Mouse (Mus musculus) bone marrow, adult 2 months (tissue): Measurements from ENCODE around the gene Fam76a. TPM values are rescaled to one million over a fixed set of nuclear protein-coding genes. Genes with fewer than 3 reads are reported as not detected.
"Not testable (repeated sequence)": the region's sequence is repeated elsewhere in the genome, so short reads cannot be mapped to it uniquely, and the experiment has no call there.

Source experiments
- H3K27ac ChIP-seq: fragments of 200-500 bp; 2 replicates; pipeline ENCODE4 v1.5.1; 2012; ENCODE audit warnings: low read depth, mild to moderate bottlenecking, control low read depth, inconsistent platforms, low read length; ENCODE audit not compliant: control insufficient read depth, poor library complexity, insufficient read depth
- H3K4me1 ChIP-seq: fragments of 200-500 bp; 2 replicates; pipeline ENCODE4 v1.6.1; 2011; ENCODE audit warnings: low read length; ENCODE audit not compliant: control insufficient read depth, insufficient read depth
- H3K4me3 ChIP-seq: fragments of 200-500 bp; replicated peaks from 2 replicates; pipeline ENCODE3; 2011; ENCODE audit warnings: mild to moderate bottlenecking, low read depth, low read length, control low read depth; ENCODE audit not compliant: control insufficient read depth
- CTCF ChIP-seq: fragments of 200-500 bp; IDR thresholded peaks from 2 replicates; pipeline ENCODE4 v1.5.1; 2011; ENCODE audit warnings: low read length, control low read depth; ENCODE audit not compliant: control insufficient read depth, insufficient read depth
- POLR2A ChIP-seq: fragments of 200-500 bp; IDR thresholded peaks from 2 replicates; pipeline ENCODE4 v1.6.1; 2011; ENCODE audit warnings: low read depth, mild to moderate bottlenecking, control low read depth, low read length, borderline replicate concordance; ENCODE audit not compliant: control insufficient read depth
- WGBS: fragments of 180-500 bp; shearing (Covaris S2); methylation state at CpG from one replicate; pipeline ENCODE4 v1.1.7; 2018; 5-methylcytosine and 5-hydroxymethylcytosine counted together
- polyA plus RNA-seq: library from polyadenylated mRNA; stranded (reverse); fragments of >200 nt; gene quantifications from 2 replicates; pipeline ENCODE4 v1.2.4, GENCODE M21; 2011; ENCODE audit warnings: low replicate concordance; ENCODE audit not compliant: missing spikeins, insufficient read depth, insufficient read length

The Fam76a gene
- polyA plus RNA-seq, 1 experiment = 19.1 TPM

- H3K4me3 ChIP-seq = peak overlapping the region; percentile 51
- H3K4me1 ChIP-seq = peaks cover 2% of the 10 kb centered on the region; the same call in 1 of the 2 replicates
- peak overlapping the region; percentile 99 for H3K27ac ChIP-seq
- WGBS = 37% methylated on average over 12 of the region's 12 CpGs
- TF ChIP-seq POLR2A = no peak
- TF ChIP-seq CTCF = no peak
Observed at GRCm38 (mm10) chr4:132921488-132921887, 870 bp downstream of the Fam76a start.

GRCm38 (mm10) chr4:132920171-132920570, 2.2 kb downstream of the Fam76a start:
- no peak overlapping the region for H3K4me3 ChIP-seq
- TF ChIP-seq POLR2A (no peak), CTCF (no peak)
- no peak overlapping the region for H3K27ac ChIP-seq
- 82% methylated on average over 4 of the region's 4 CpGs for WGBS
- H3K4me1 ChIP-seq = peaks cover 2% of the 10 kb centered on the region; the same call in 1 of the 2 replicates

GRCm38 (mm10) chr4:132918493-132918892, 3.9 kb downstream of the Fam76a start:
- not testable (repeated sequence) for H3K27ac ChIP-seq, H3K4me3 ChIP-seq, H3K4me1 ChIP-seq
- WGBS = 86% methylated on average over 6 of the region's 6 CpGs

- Histone ChIP-seq H3K4me3 (no peak overlapping the region), H3K27ac (no peak overlapping the region), H3K4me1 (no peaks in the 10 kb centered on the region)
- TF ChIP-seq CTCF (no peak), POLR2A (no peak)
- 60% methylated on average over 6 of the region's 6 CpGs for WGBS
Observed at GRCm38 (mm10) chr4:132912156-132912555, 10.2 kb downstream of the Fam76a start.

GRCm38 (mm10) chr4:132905843-132906360, 16.5 kb downstream of the Fam76a start:
- 93% methylated on average over 5 of the region's 5 CpGs for WGBS
- Histone ChIP-seq H3K4me1 (no peaks in the 10 kb centered on the region), H3K4me3 (no peak overlapping the region), H3K27ac (no peak overlapping the region)
- TF ChIP-seq POLR2A = no peak
- no peak for TF ChIP-seq CTCF

GRCm38 (mm10) chr4:132904765-132905309, 17.5 kb downstream of the Fam76a start:
- TF ChIP-seq CTCF = no peak
- H3K27ac ChIP-seq = no peak overlapping the region
- H3K4me3 ChIP-seq = no peak overlapping the region
- H3K4me1 ChIP-seq = no peaks in the 10 kb centered on the region
- WGBS = 85% methylated on average over 9 of the region's 9 CpGs

GRCm38 (mm10) chr4:132904071-132904470, 18.3 kb downstream of the Fam76a start:
- WGBS = 38% methylated on average over 2 of the region's 2 CpGs
- Histone ChIP-seq H3K4me3 (no peak overlapping the region), H3K4me1 (no peaks in the 10 kb centered on the region), H3K27ac (no peak overlapping the region)
- TF ChIP-seq POLR2A (no peak), CTCF (no peak)

- no peaks in the 10 kb centered on the region; the same call in 1 of the 2 replicates for H3K4me1 ChIP-seq
- no peak overlapping the region for H3K4me3 ChIP-seq
- no peak overlapping the region; the same call in 1 of the 2 replicates for H3K27ac ChIP-seq
- TF ChIP-seq POLR2A = no peak
- TF ChIP-seq CTCF = no peak
- WGBS = 55% methylated on average over 9 of the region's 9 CpGs
Observed at GRCm38 (mm10) chr4:132898197-132898596, 24.2 kb downstream of the Fam76a start.

GRCm38 (mm10) chr4:132894402-132894801, 28.0 kb downstream of the Fam76a start:
- Histone ChIP-seq H3K4me1 (no peaks in the 10 kb centered on the region; the same call in 1 of the 2 replicates), H3K27ac (no peak overlapping the region), H3K4me3 (no peak overlapping the region)
- WGBS = 68% methylated on average over 7 of the region's 7 CpGs
- TF ChIP-seq POLR2A = no peak
